Mouse (Mus musculus) spleen, adult 2 months (tissue): ENCODE results near the gene Abr.

ENCODE experiments used
- CTCF ChIP-seq: fragments of 200-500 bp; IDR thresholded peaks from 2 replicates; pipeline ENCODE4 v1.5.1; 2011; ENCODE audit warnings: mild to moderate bottlenecking, inconsistent platforms; ENCODE audit not compliant: insufficient read depth, insufficient read length, insufficient replicate concordance; ENCODE audit errors: extremely low read depth
- POLR2A ChIP-seq: fragments of 200-500 bp; IDR thresholded peaks from 2 replicates; pipeline ENCODE4 v1.6.1; 2011; ENCODE audit warnings: low read depth, low read length, inconsistent platforms

GRCm38 (mm10) chr11:76436009-76436408, 186.1 kb downstream of the Abr start:
- TF ChIP-seq CTCF, result no peak
- no peak for TF ChIP-seq POLR2A
